Mouse (Mus musculus): ENCODE data around the gene Vmn1r188. TPM values are rescaled to one million over a fixed set of nuclear protein-coding genes. Genes with fewer than 3 reads are reported as not detected.
A peak's percentile ranks its signal among the peaks of the same experiment; 100 is the strongest.
"Not testable (repeated sequence)": the region's sequence is repeated elsewhere in the genome, so short reads cannot be mapped to it uniquely, and the experiment has no call there.

The Vmn1r188 gene
- not detected in 2 replicates for polyA plus RNA-seq (2014; fragmentation: Nextera tagmentation; extraction: Ambion mirVana)

DNA sequence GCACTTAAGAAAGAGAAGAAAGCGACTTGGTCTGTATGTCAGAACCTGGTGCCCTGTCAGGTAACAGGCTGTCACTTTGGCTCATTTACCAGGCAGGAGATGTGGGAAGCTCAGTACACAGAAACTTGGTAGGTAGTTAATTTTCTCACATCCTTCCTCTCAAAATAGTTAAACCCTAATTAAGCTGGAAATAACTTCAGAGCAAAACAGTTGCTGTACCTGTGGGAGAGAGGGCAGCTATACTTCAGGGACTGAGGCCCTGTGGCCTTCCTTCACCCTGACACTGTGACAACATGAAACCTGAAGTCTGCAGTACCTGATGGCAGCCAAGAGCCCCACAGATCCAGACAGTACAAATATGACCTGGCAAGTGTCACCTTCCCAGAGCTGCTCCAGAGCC, at the start of gene Vmn1r188:
Gene Vmn1r188, plus strand, starts transcription at position 301 of the 400 bp plus-strand sequence.
- not testable (repeated sequence) for H3K36me3 ChIP-seq (ENCODE audit: control insufficient read depth, insufficient read depth, low read length); H3K4me3 ChIP-seq (ENCODE audit: low read depth, low read length); H3K4me1 ChIP-seq (ENCODE audit: control insufficient read depth, insufficient read depth, low read length); H3K27me3 ChIP-seq (replicated peaks; ENCODE audit: control insufficient read depth, insufficient read depth, low read length); H3K27ac ChIP-seq (replicated peaks; ENCODE audit: low read depth, low read length); H3K4me2 ChIP-seq (ENCODE audit: low read depth, low read length); DNase-seq (ENCODE audit: low spot score); H3K9me3 ChIP-seq (ENCODE audit: control insufficient read depth, low read length); ATAC-seq (ENCODE audit: low read depth); H3K9ac ChIP-seq (ENCODE audit: low read depth, low read length)
- 63% methylated on average over 1 of the region's 1 CpGs for WGBS

GRCm38 (mm10) chr13:22034443-22035266, 49.6 kb upstream of the Vmn1r188 start:
- peak overlapping the region; percentile 41 for H3K4me3 ChIP-seq (ENCODE audit: low read depth, low read length)
- no peak for ATAC-seq (ENCODE audit: low read depth)
- H3K36me3 ChIP-seq (ENCODE audit: control insufficient read depth, insufficient read depth, low read length), result no peaks in the 10 kb centered on the region
- peaks cover 10% of the 10 kb centered on the region; the same call in 1 of the 2 replicates for H3K4me1 ChIP-seq (ENCODE audit: control insufficient read depth, insufficient read depth, low read length)
- H3K27me3 ChIP-seq (replicated peaks; ENCODE audit: control insufficient read depth, insufficient read depth, low read length), result no peaks in the 10 kb centered on the region
- peak overlapping the region; percentile 83 for H3K27ac ChIP-seq (replicated peaks; ENCODE audit: low read depth, low read length)
- no peak for DNase-seq (ENCODE audit: low spot score)
- under 1% methylated on average over 9 of the region's 14 CpGs for WGBS
- H3K9me3 ChIP-seq (ENCODE audit: control insufficient read depth, low read length), result no peaks in the 10 kb centered on the region
- H3K9ac ChIP-seq (ENCODE audit: low read depth, low read length), result peak overlapping the region; percentile 72
- peak overlapping the region; percentile 64 for H3K4me2 ChIP-seq (ENCODE audit: low read depth, low read length)

DNA sequence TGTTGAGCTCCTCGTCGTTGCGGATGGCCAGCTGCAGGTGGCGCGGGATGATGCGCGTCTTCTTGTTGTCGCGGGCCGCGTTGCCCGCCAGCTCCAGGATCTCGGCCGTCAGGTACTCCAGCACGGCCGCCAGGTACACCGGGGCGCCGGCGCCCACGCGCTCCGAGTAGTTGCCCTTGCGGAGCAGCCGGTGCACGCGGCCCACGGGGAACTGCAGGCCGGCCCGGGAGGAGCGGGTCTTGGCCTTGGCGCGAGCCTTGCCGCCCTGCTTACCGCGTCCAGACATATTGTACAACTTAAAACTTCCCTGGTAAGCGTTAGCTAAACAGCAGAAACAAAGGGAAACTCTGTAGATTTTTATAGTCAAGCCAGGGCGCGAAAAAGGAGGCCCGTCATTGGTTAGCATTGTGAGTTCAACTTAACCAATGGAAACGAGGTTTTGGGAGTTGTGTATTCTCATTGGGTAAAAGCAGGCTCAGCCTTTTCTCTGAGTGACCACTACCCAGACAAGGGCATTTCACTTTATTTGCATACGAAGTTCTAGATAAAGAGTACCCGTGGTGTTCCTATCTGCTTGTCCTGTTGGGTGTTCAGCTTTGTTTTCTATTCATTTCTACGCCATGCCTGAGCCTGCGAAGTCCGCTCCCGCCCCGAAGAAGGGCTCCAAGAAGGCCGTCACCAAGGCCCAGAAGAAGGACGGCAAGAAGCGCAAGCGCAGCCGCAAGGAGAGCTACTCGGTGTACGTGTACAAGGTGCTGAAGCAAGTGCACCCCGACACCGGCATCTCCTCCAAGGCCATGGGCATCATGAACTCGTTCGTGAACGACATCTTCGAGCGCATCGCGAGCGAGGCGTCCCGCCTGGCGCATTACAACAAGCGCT, 48.7 kb upstream of the Vmn1r188 start, which contains the start of the genes Hist1h2ah and Hist1h2bk:
Gene Hist1h2ah, minus strand, starts transcription at position 302 of the 882 bp plus-strand sequence.
Gene Hist1h2bk, plus strand, starts transcription at position 604 of the 882 bp plus-strand sequence.
- peak within 1 kb of the TSS; percentile 64 for H3K4me2 ChIP-seq (ENCODE audit: low read depth, low read length)
- H3K27me3 ChIP-seq (replicated peaks; ENCODE audit: control insufficient read depth, insufficient read depth, low read length); H3K9me3 ChIP-seq (ENCODE audit: control insufficient read depth, low read length); H3K36me3 ChIP-seq (ENCODE audit: control insufficient read depth, insufficient read depth, low read length): not testable (repeated sequence)
- peak within 1 kb of the TSS; percentile 88 for H3K27ac ChIP-seq (replicated peaks; ENCODE audit: low read depth, low read length)
- H3K9ac ChIP-seq (ENCODE audit: low read depth, low read length), result peak within 1 kb of the TSS; percentile 72
- peak; percentile 97 for ATAC-seq (ENCODE audit: low read depth)
- peak within 1 kb of the TSS; percentile 41 for H3K4me3 ChIP-seq (ENCODE audit: low read depth, low read length)
- WGBS, result 0% methylated on average over 20 of the region's 69 CpGs
- DNase-seq (ENCODE audit: low spot score), result peak; percentile 99
- H3K4me1 ChIP-seq (ENCODE audit: control insufficient read depth, insufficient read depth, low read length), result peaks cover 18% of the 10 kb centered on the region

GRCm38 (mm10) chr13:22036149-22036956, 47.9 kb upstream of the Vmn1r188 start:
- H3K27me3 ChIP-seq (replicated peaks; ENCODE audit: control insufficient read depth, insufficient read depth, low read length), result no peaks in the 10 kb centered on the region
- no peaks in the 10 kb centered on the region for H3K9me3 ChIP-seq (ENCODE audit: control insufficient read depth, low read length)
- no peaks in the 10 kb centered on the region for H3K36me3 ChIP-seq (ENCODE audit: control insufficient read depth, insufficient read depth, low read length)
- peak overlapping the region; percentile 88 for H3K27ac ChIP-seq (replicated peaks; ENCODE audit: low read depth, low read length)
- WGBS, result 2% methylated on average over 14 of the region's 23 CpGs
- peak overlapping the region; percentile 66 for H3K9ac ChIP-seq (ENCODE audit: low read depth, low read length)
- peak overlapping the region; percentile 41 for H3K4me3 ChIP-seq (ENCODE audit: low read depth, low read length)
- peaks cover 20% of the 10 kb centered on the region for H3K4me1 ChIP-seq (ENCODE audit: control insufficient read depth, insufficient read depth, low read length)
- H3K4me2 ChIP-seq (ENCODE audit: low read depth, low read length), result peak overlapping the region; percentile 64
- 0 out of 2 replicates have a peak, but pooled peaks have one; percentile 1 for ATAC-seq (ENCODE audit: low read depth)
- DNase-seq (ENCODE audit: low spot score), result no peak

DNA sequence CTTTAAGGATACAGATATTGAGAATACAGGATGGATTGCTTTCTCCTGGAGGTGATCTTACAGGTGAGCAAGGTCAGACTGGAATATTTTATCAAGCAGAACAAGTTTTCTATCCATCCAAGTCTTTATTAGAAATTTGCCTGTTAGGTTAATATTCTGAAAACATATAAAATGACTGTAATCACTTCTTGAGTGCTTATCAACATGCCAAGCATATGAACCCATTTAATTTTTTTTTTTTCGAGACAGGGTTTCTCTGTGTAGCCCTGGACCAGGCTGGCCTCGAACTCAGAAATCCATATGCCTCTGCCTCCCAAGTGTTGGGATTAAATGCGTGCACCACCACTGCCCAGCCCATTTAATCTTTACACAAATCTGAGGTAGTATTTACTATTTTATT, 47.3 kb upstream of the Vmn1r188 start:
- Histone ChIP-seq H3K4me3 (ENCODE audit: low read depth, low read length) (peak overlapping the region; percentile 41), H3K9ac (ENCODE audit: low read depth, low read length) (peak overlapping the region; percentile 66; the same call in 1 of the 2 replicates), H3K27me3 (replicated peaks; ENCODE audit: control insufficient read depth, insufficient read depth, low read length) (no peaks in the 10 kb centered on the region), H3K36me3 (ENCODE audit: control insufficient read depth, insufficient read depth, low read length) (no peaks in the 10 kb centered on the region), H3K4me1 (ENCODE audit: control insufficient read depth, insufficient read depth, low read length) (peaks cover 25% of the 10 kb centered on the region), H3K4me2 (ENCODE audit: low read depth, low read length) (peak overlapping the region; percentile 64), H3K9me3 (ENCODE audit: control insufficient read depth, low read length) (no peaks in the 10 kb centered on the region), H3K27ac (replicated peaks; ENCODE audit: low read depth, low read length) (peak overlapping the region; percentile 88)
- no peak for ATAC-seq (ENCODE audit: low read depth)
- 43% methylated on average over 3 of the region's 3 CpGs for WGBS
- DNase-seq (ENCODE audit: low spot score), result no peak

DNA sequence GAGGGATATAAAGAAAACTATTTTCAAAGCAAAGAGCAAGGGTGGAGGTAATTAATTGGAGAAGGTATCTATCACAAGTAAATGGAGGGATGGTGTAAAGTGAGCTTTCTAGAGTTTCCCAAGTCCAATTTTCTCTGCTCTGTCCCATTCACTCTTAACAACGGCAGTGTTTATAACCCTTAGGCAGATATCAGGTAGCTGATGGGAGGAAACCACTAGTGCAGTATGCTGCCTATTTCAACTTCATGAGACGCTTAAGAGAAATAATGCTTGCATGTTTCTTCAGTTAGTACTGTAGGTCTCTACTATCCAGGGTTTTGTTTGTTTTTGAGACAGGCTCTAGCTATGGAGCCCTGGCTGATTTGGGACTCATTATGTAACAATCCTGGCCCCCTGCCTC, 46.8 kb upstream of the Vmn1r188 start:
- H3K9me3 ChIP-seq (ENCODE audit: control insufficient read depth, low read length), result no peaks in the 10 kb centered on the region
- H3K36me3 ChIP-seq (ENCODE audit: control insufficient read depth, insufficient read depth, low read length), result no peaks in the 10 kb centered on the region
- DNase-seq (ENCODE audit: low spot score) (no peak), ATAC-seq (ENCODE audit: low read depth) (no peak)
- 54% methylated on average over 2 of the region's 2 CpGs for WGBS
- no peak overlapping the region for H3K9ac ChIP-seq (ENCODE audit: low read depth, low read length)
- no peaks in the 10 kb centered on the region for H3K27me3 ChIP-seq (replicated peaks; ENCODE audit: control insufficient read depth, insufficient read depth, low read length)
- H3K27ac ChIP-seq (replicated peaks; ENCODE audit: low read depth, low read length), result peak overlapping the region; percentile 29; the same call in 1 of the 2 replicates
- peaks cover 28% of the 10 kb centered on the region for H3K4me1 ChIP-seq (ENCODE audit: control insufficient read depth, insufficient read depth, low read length)
- H3K4me2 ChIP-seq (ENCODE audit: low read depth, low read length), result no peak overlapping the region
- no peak overlapping the region for H3K4me3 ChIP-seq (ENCODE audit: low read depth, low read length)

DNA sequence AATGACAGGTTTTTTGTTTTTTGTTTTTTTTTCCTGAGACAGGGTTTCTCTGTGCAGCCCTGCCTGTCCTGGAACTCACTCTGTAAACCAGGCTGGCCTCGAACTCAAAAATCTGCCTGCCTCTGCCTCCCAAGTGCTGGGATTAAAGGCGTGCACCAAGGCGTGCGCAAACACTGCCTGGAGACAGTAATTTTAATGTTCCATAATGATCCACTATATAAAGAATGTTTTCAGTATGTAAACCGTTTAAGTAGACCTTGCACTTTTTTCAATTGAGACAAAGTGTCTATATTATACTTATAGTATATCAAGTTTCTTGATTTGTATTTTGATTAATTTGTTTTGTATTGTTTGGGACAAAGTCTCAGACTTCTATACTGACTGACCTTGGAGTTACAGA, 44.9 kb upstream of the Vmn1r188 start:
- Histone ChIP-seq H3K9ac (ENCODE audit: low read depth, low read length) (no peak overlapping the region), H3K9me3 (ENCODE audit: control insufficient read depth, low read length) (no peaks in the 10 kb centered on the region), H3K27ac (replicated peaks; ENCODE audit: low read depth, low read length) (peak overlapping the region; percentile 92), H3K27me3 (replicated peaks; ENCODE audit: control insufficient read depth, insufficient read depth, low read length) (no peaks in the 10 kb centered on the region), H3K4me1 (ENCODE audit: control insufficient read depth, insufficient read depth, low read length) (peaks cover 29% of the 10 kb centered on the region), H3K4me2 (ENCODE audit: low read depth, low read length) (peak overlapping the region; percentile 61), H3K36me3 (ENCODE audit: control insufficient read depth, insufficient read depth, low read length) (no peaks in the 10 kb centered on the region), H3K4me3 (ENCODE audit: low read depth, low read length) (no peak overlapping the region)
- WGBS, result 59% methylated on average over 5 of the region's 5 CpGs
- ATAC-seq (ENCODE audit: low read depth), result no peak
- DNase-seq (ENCODE audit: low spot score), result no peak
